Mouse (Mus musculus) gastrocnemius, adult 8-10 months (tissue): Measurements from ENCODE around the gene Coro1c. TPM values are rescaled to one million over a fixed set of nuclear protein-coding genes. Genes with fewer than 3 reads are reported as not detected.

Experiments used
- DNase-seq, 2 experiments: peaks; one replicate each; pipeline ENCODE4 v3.0.0; 2022; ENCODE audit warnings: low spot score in 2 of 2
- total RNA-seq, 4 experiments: library from RNA; stranded (reverse); gene quantifications; 2 replicates each; pipeline ENCODE4 v1.2.4; 2022

Gene Coro1c
- total RNA-seq, 4 experiments from 2014 or later, result 7.0 to 9.8 (median 8.2) TPM

- DNase-seq, result no peak
These were observed 108.9 kb downstream of the Coro1c start for GRCm38 (mm10) chr5:113799691-113800090.

GRCm38 (mm10) chr5:113798525-113798924 lies 110.0 kb downstream of the Coro1c start:
- no peak for DNase-seq

- DNase-seq, result no peak
These were observed 111.2 kb downstream of the Coro1c start for GRCm38 (mm10) chr5:113797149-113797882.

GRCm38 (mm10) chr5:113796401-113797148 lies 112.0 kb downstream of the Coro1c start:
- no peak for DNase-seq

Other genes starting within 250 kb of the Coro1c start
- gene 1700069L16Rik, start 184.0 kb downstream of the Coro1c start, total RNA-seq, result not detected
- gene Ficd, start 173.0 kb downstream of the Coro1c start, total RNA-seq, result 1 to 10 TPM; 9.6 to 9.8 (median 9.7) TPM
- gene Sart3, start 136.2 kb downstream of the Coro1c start, total RNA-seq, result 1 to 10 TPM; 6.3 to 6.9 (median 6.7) TPM
- gene Iscu, start 136.0 kb downstream of the Coro1c start, total RNA-seq, result 100 to 1,000 TPM; 156 to 185 (median 175) TPM
- gene Tmem119, start 108.2 kb downstream of the Coro1c start, total RNA-seq, result 1 to 10 TPM in 1 of 4 experiments, under 1 TPM in 3; 0.36 to 1.1 (median 0.77) TPM
- 1 to 10 TPM in 1 of 4 experiments, under 1 TPM in 3; 0.41 to 1.5 (median 0.48) TPM for gene Selplg, start 76.1 kb downstream of the Coro1c start, total RNA-seq
- gene Ssh1, start 85.1 kb upstream of the Coro1c start, total RNA-seq, result 1 to 10 TPM; 6.3 to 9.8 (median 6.9) TPM
- gene Dao, start 94.9 kb upstream of the Coro1c start, total RNA-seq, result not detected
- gene Usp30, start 156.7 kb upstream of the Coro1c start, total RNA-seq, result 1 to 10 TPM; 7.8 to 9.4 (median 8.6) TPM
- gene Svop, start 182.8 kb upstream of the Coro1c start, total RNA-seq, result not detected
- gene Alkbh2, start 219.5 kb upstream of the Coro1c start, total RNA-seq, result 1 to 10 TPM in 1 of 4 experiments, under 1 TPM in 2, not detected in 1; 0.67 to 1.2 (median 0.94) TPM
- gene Ung, start 221.6 kb upstream of the Coro1c start, total RNA-seq, result 10 to 100 TPM in 2 of 4 experiments, 1 to 10 TPM in 2; 6.8 to 11.5 (median 10.0) TPM
- 100 to 1,000 TPM; 163 to 191 (median 187) TPM for gene Acacb, start 237.8 kb upstream of the Coro1c start, total RNA-seq